Mouse (Mus musculus) right cerebral cortex, postnatal 10 days (tissue): ENCODE measurements around the gene Mbnl2.

ENCODE experiments used
- DNase-seq, 2 experiments: peaks; one replicate each; pipeline ENCODE4 v3.0.0; 2021; ENCODE audit warnings: low spot score in 2 of 2

Mbnl2 gene

GRCm38 (mm10) chr14:120274746-120275145 lies 723 bp upstream of the Mbnl2 start:
- peak in 1 of 2 experiments; percentile 21 for DNase-seq

GRCm38 (mm10) chr14:120276343-120277080 lies 1.0 kb downstream of the Mbnl2 start:
- DNase-seq: peak in 1 of 2 experiments; percentile 28

GRCm38 (mm10) chr14:120277081-120277656 lies 1.7 kb downstream of the Mbnl2 start:
- DNase-seq: peak in 1 of 2 experiments; percentile 40

GRCm38 (mm10) chr14:120278290-120279244 lies 3.1 kb downstream of the Mbnl2 start:
- DNase-seq: peak; percentile 60 to 76

GRCm38 (mm10) chr14:120280136-120280535 lies 4.7 kb downstream of the Mbnl2 start:
- DNase-seq: no peak

- DNase-seq: no peak
Measured at GRCm38 (mm10) chr14:120283787-120284186, 8.3 kb downstream of the Mbnl2 start.

- no peak for DNase-seq
Measured at GRCm38 (mm10) chr14:120284504-120284903, 9.0 kb downstream of the Mbnl2 start.

GRCm38 (mm10) chr14:120287121-120287986 lies 11.9 kb downstream of the Mbnl2 start:
- DNase-seq: peak in 1 of 2 experiments; percentile 19

GRCm38 (mm10) chr14:120287987-120288275 lies 12.5 kb downstream of the Mbnl2 start:
- DNase-seq: no peak

GRCm38 (mm10) chr14:120288378-120289002 lies 13.0 kb downstream of the Mbnl2 start:
- no peak for DNase-seq

GRCm38 (mm10) chr14:120289065-120289464 lies 13.6 kb downstream of the Mbnl2 start:
- DNase-seq: no peak

- peak in 1 of 2 experiments; percentile 24 for DNase-seq
Measured at GRCm38 (mm10) chr14:120289528-120289927, 14.1 kb downstream of the Mbnl2 start.

- DNase-seq: peak in 1 of 2 experiments; percentile 23
Measured at GRCm38 (mm10) chr14:120291226-120291757, 15.8 kb downstream of the Mbnl2 start.

GRCm38 (mm10) chr14:120292133-120292532 lies 16.7 kb downstream of the Mbnl2 start:
- DNase-seq: no peak

- DNase-seq: no peak
Measured at GRCm38 (mm10) chr14:120292617-120293195, 17.2 kb downstream of the Mbnl2 start.

- DNase-seq: no peak
Measured at GRCm38 (mm10) chr14:120294480-120294879, 19.0 kb downstream of the Mbnl2 start.

GRCm38 (mm10) chr14:120295355-120296220 lies 20.1 kb downstream of the Mbnl2 start:
- DNase-seq: no peak

GRCm38 (mm10) chr14:120296231-120297006 lies 20.9 kb downstream of the Mbnl2 start:
- no peak for DNase-seq
